24 mouse cellular contexts compared by ENCODE assay signal in genomic region chr1:152286677-152287076, GRCm38 (mm10).
DNase-seq lines count a peak whose midpoint lies in the region; ATAC-seq lines count a peak whose summit lies in the region.
"Had no signal": no experiment of that assay in that cellular context is flagged by ENCODE, and none has a peak within 500 bp of the region (broad histone marks: within the 10 kb centered on the region; RNA-seq: fewer than 3 reads in every experiment).

No protein-coding gene starts in this region.

- no peak overlapping the region for H3K4me3 ChIP-seq in midbrain, embryonic 14.5 days (replicated peaks; ENCODE audit: low read depth, low read length)
- no peak overlapping the region for H3K4me3 ChIP-seq in midbrain, embryonic 13.5 days (replicated peaks)
- H3K4me3 ChIP-seq in hindbrain, embryonic 13.5 days = no peak overlapping the region
- H3K4me3 ChIP-seq in neural tube, embryonic 14.5 days (ENCODE audit: low read depth, low read length) = no peak overlapping the region
- no peak overlapping the region for H3K4me3 ChIP-seq in kidney, embryonic 16.5 days (ENCODE audit: low read length)
- H3K4me3 ChIP-seq: forebrain, embryonic 15.5 days; left cerebral cortex, adult 2 months; limb, embryonic 12.5 days; lung, embryonic 15.5 days; midbrain, embryonic 15.5 days; neural tube, embryonic 12.5 days had no signal

- WGBS in midbrain, embryonic 14.5 days = 55% methylated on average over 8 of the region's 8 CpGs
- WGBS in midbrain, embryonic 13.5 days = 53% methylated on average over 8 of the region's 8 CpGs
- 44% methylated on average over 8 of the region's 8 CpGs for WGBS in hindbrain, embryonic 13.5 days
- 41% methylated on average over 8 of the region's 8 CpGs for WGBS in neural tube, embryonic 14.5 days
- WGBS in kidney, embryonic 16.5 days = 72% methylated on average over 8 of the region's 8 CpGs

- ATAC-seq in midbrain, embryonic 14.5 days (ENCODE audit: low FRiP score, low TSS enrichment) = no peak
- ATAC-seq in midbrain, embryonic 13.5 days = no peak
- peak; percentile 44; the same call in 1 of the 2 replicates for ATAC-seq in hindbrain, embryonic 13.5 days (ENCODE audit: low FRiP score)
- peak; percentile 66 for ATAC-seq in neural tube, embryonic 14.5 days (ENCODE audit: low read depth)
- no peak for ATAC-seq in kidney, embryonic 16.5 days (ENCODE audit: low FRiP score, low TSS enrichment)
- ATAC-seq: forebrain, embryonic 15.5 days; intestine, embryonic 16.5 days; midbrain, embryonic 15.5 days had no signal

- H3K27ac ChIP-seq in midbrain, embryonic 14.5 days (replicated peaks; ENCODE audit: low read depth, low read length) = no peak overlapping the region; the same call in 1 of the 2 replicates
- H3K27ac ChIP-seq in midbrain, embryonic 13.5 days = no peak overlapping the region
- H3K27ac ChIP-seq in hindbrain, embryonic 13.5 days = peak overlapping the region; percentile 66
- no peak overlapping the region for H3K27ac ChIP-seq in neural tube, embryonic 14.5 days (ENCODE audit: low read depth, low read length)
- H3K27ac ChIP-seq in kidney, embryonic 16.5 days (ENCODE audit: low read length) = no peak overlapping the region
- H3K27ac ChIP-seq: forebrain, embryonic 15.5 days; left cerebral cortex, adult 2 months; limb, embryonic 12.5 days; lung, embryonic 15.5 days; midbrain, embryonic 15.5 days; neural tube, embryonic 12.5 days had no signal

- H3K4me1 ChIP-seq in midbrain, embryonic 14.5 days (ENCODE audit: control insufficient read depth, insufficient read depth, low read length) = peaks cover 11% of the 10 kb centered on the region
- H3K4me1 ChIP-seq in midbrain, embryonic 13.5 days (replicated peaks) = peaks cover 36% of the 10 kb centered on the region
- H3K4me1 ChIP-seq in hindbrain, embryonic 13.5 days (replicated peaks) = peaks cover 43% of the 10 kb centered on the region
- H3K4me1 ChIP-seq in neural tube, embryonic 14.5 days (ENCODE audit: control insufficient read depth, insufficient read depth, low read length) = peaks cover 9% of the 10 kb centered on the region; the same call in 1 of the 2 replicates
- H3K4me1 ChIP-seq in kidney, embryonic 16.5 days (ENCODE audit: insufficient read depth, low read length) = peaks cover 10% of the 10 kb centered on the region; the same call in 1 of the 2 replicates

- no peak overlapping the region for H3K4me2 ChIP-seq in midbrain, embryonic 14.5 days (ENCODE audit: low read length)
- H3K4me2 ChIP-seq in midbrain, embryonic 13.5 days (replicated peaks) = no peak overlapping the region
- no peak overlapping the region for H3K4me2 ChIP-seq in hindbrain, embryonic 13.5 days
- no peak overlapping the region for H3K4me2 ChIP-seq in neural tube, embryonic 14.5 days (ENCODE audit: low read depth, low read length)
- no peak overlapping the region for H3K4me2 ChIP-seq in kidney, embryonic 16.5 days (replicated peaks; ENCODE audit: low read depth, low read length)
- H3K4me2 ChIP-seq: forebrain, embryonic 15.5 days; limb, embryonic 12.5 days; liver, embryonic 11.5 days; lung, embryonic 15.5 days; midbrain, embryonic 15.5 days; neural tube, embryonic 12.5 days had no signal

- no peaks in the 10 kb centered on the region for H3K27me3 ChIP-seq in midbrain, embryonic 14.5 days (ENCODE audit: control insufficient read depth, insufficient read depth, low read length)
- no peaks in the 10 kb centered on the region for H3K27me3 ChIP-seq in midbrain, embryonic 13.5 days
- H3K27me3 ChIP-seq in hindbrain, embryonic 13.5 days = no peaks in the 10 kb centered on the region
- H3K27me3 ChIP-seq in neural tube, embryonic 14.5 days (ENCODE audit: control insufficient read depth, insufficient read depth, low read length) = no peaks in the 10 kb centered on the region
- H3K27me3 ChIP-seq in kidney, embryonic 16.5 days (ENCODE audit: insufficient read depth, low read length) = no peaks in the 10 kb centered on the region
- H3K27me3 ChIP-seq: forebrain, embryonic 15.5 days; limb, embryonic 12.5 days; lung, embryonic 15.5 days; midbrain, embryonic 15.5 days; neural tube, embryonic 12.5 days had no signal

- peak; percentile 55 for DNase-seq in heart, adult 11 months
- no peak for DNase-seq in heart, adult 18-20 months
- peak; percentile 43 for DNase-seq in midbrain, embryonic 14.5 days
- DNase-seq: adrenal gland, postnatal 25 days; cerebellum, postnatal 14 days; heart, postnatal 14 days; kidney, adult 8-10 months; kidney, postnatal 10 days; retina, postnatal 1 day; right cerebral cortex, postnatal 25 days; spleen, adult 18-20 months; thymus, postnatal 14 days had no signal

- H3K36me3 ChIP-seq in midbrain, embryonic 14.5 days (ENCODE audit: control insufficient read depth, insufficient read depth, low read length) = no peaks in the 10 kb centered on the region
- H3K36me3 ChIP-seq in midbrain, embryonic 13.5 days = no peaks in the 10 kb centered on the region
- no peaks in the 10 kb centered on the region for H3K36me3 ChIP-seq in hindbrain, embryonic 13.5 days
- H3K36me3 ChIP-seq in neural tube, embryonic 14.5 days (ENCODE audit: control insufficient read depth, insufficient read depth, low read length) = no peaks in the 10 kb centered on the region
- no peaks in the 10 kb centered on the region for H3K36me3 ChIP-seq in kidney, embryonic 16.5 days (ENCODE audit: insufficient read depth, low read length)
- H3K36me3 ChIP-seq: forebrain, embryonic 15.5 days; limb, embryonic 12.5 days; lung, embryonic 15.5 days; midbrain, embryonic 15.5 days; neural tube, embryonic 12.5 days had no signal

- H3K9ac ChIP-seq in midbrain, embryonic 14.5 days (replicated peaks; ENCODE audit: low read length) = no peak overlapping the region; the same call in 1 of the 2 replicates
- no peak overlapping the region for H3K9ac ChIP-seq in midbrain, embryonic 13.5 days (replicated peaks)
- no peak overlapping the region; the same call in 1 of the 2 replicates for H3K9ac ChIP-seq in hindbrain, embryonic 13.5 days
- H3K9ac ChIP-seq in neural tube, embryonic 14.5 days (replicated peaks; ENCODE audit: low read depth, low read length) = no peak overlapping the region
- no peak overlapping the region for H3K9ac ChIP-seq in kidney, embryonic 16.5 days (replicated peaks; ENCODE audit: low read length)
- H3K9ac ChIP-seq: forebrain, embryonic 15.5 days; limb, embryonic 12.5 days; lung, embryonic 15.5 days; midbrain, embryonic 15.5 days; neural tube, embryonic 12.5 days had no signal

- no peaks in the 10 kb centered on the region for H3K9me3 ChIP-seq in midbrain, embryonic 14.5 days (ENCODE audit: control insufficient read depth, low read length)
- no peaks in the 10 kb centered on the region for H3K9me3 ChIP-seq in midbrain, embryonic 13.5 days
- no peaks in the 10 kb centered on the region for H3K9me3 ChIP-seq in hindbrain, embryonic 13.5 days
- no peaks in the 10 kb centered on the region for H3K9me3 ChIP-seq in neural tube, embryonic 14.5 days (ENCODE audit: control insufficient read depth, low read length)
- no peaks in the 10 kb centered on the region for H3K9me3 ChIP-seq in kidney, embryonic 16.5 days (ENCODE audit: low read length)
- H3K9me3 ChIP-seq: forebrain, embryonic 15.5 days; limb, embryonic 12.5 days; lung, embryonic 15.5 days; midbrain, embryonic 15.5 days; neural tube, embryonic 12.5 days had no signal

Comparison
In these comparisons a context has a peak if more than half of its experiments do, and no peak if none do; other contexts are left out.
1. DNase-seq: peak in heart, adult 11 months (single experiment) and midbrain, embryonic 14.5 days (single experiment); none in heart, adult 18-20 months (0 of 2).
2. ATAC-seq: peak in hindbrain, embryonic 13.5 days (single experiment) and neural tube, embryonic 14.5 days (single experiment); none in midbrain, embryonic 14.5 days (single experiment), midbrain, embryonic 13.5 days (single experiment) and kidney, embryonic 16.5 days (single experiment).